Mouse (Mus musculus): ENCODE results near the gene Trpm8. TPM values are rescaled to one million over a fixed set of nuclear protein-coding genes. Genes with fewer than 3 reads are reported as not detected.

Trpm8 gene
- polyA plus RNA-seq, 1 experiment from 2014 or later = not detected

DNA sequence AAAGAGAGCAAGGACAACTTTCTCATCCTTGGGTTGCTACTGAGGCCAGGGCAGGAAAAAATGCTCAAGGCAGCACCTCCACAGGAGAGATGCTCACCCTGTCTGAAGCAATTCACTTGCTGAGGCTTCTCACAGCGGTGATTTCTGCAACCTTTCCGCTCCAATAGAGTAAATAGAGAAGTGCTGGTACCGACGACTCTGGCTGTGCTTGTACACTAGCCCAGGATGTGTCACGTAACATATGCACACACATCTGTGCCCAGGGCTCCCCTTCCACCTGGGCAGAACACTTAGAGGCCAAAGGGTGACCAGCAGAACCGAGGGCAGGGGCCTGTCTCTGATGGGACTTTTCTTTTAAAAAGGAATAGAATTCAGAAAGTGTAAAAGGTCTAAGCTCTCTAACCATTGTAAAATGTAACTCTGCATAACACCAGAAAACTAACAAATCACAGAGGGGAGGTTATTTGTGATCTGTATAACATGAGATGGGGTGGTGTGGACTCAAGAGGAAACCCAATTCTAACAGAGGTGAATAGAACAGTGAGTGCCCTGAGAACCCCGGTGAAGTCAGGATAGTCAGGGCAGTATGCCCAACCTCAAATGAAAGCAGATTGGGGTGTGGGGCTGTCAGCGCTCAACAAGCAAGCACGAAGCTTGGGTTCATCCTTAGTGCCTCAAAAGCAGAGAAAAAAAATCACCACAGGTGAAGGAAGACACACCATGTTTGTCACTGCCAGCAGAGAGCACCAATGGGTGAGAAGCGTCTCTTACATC, 16.7 kb upstream of the Trpm8 start:
- WGBS = 83% methylated on average over 10 of the region's 10 CpGs

DNA sequence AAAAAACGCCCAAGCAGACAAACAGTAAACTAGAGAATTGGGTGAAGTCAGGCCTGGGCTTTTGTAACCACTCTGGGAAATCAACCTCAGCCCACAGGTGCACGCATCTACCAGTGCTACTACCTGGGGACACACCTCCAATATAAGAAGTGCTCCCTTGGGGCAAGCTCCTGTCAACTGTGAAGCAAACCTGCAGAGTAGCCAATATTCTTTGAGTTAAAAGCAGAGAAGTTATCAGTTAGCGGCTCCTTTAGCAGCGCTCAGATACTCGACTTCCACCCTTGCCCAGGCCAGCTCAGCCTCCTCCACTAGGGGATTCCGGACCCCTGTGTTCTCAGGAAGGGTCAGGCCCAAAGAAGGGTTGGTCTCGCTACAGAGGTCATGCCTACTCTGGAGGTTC, 15.8 kb upstream of the Trpm8 start:
- H3K27ac ChIP-seq = no peak overlapping the region
- H3K36me3 ChIP-seq = peaks cover 75% of the 10 kb centered on the region
- WGBS = 89% methylated on average over 7 of the region's 7 CpGs
- H3K27me3 ChIP-seq (replicated peaks) = no peaks in the 10 kb centered on the region
- H3K9me3 ChIP-seq = peaks cover 60% of the 10 kb centered on the region
- ATAC-seq (ENCODE audit: low FRiP score, low read depth) = no peak
- no peak overlapping the region for H3K9ac ChIP-seq
- 0 out of 2 replicates have a peak, but pooled peaks cover 4% of the 10 kb centered on the region for H3K4me1 ChIP-seq
- no peak overlapping the region for H3K4me3 ChIP-seq
- H3K4me2 ChIP-seq (replicated peaks) = no peak overlapping the region

More for the DNA sequence above, 16.7 kb upstream of the Trpm8 start:
- Histone ChIP-seq H3K9ac (no peak overlapping the region), H3K27ac (no peak overlapping the region), H3K9me3 (peaks cover 61% of the 10 kb centered on the region), H3K27me3 (replicated peaks) (no peaks in the 10 kb centered on the region), H3K36me3 (peaks cover 66% of the 10 kb centered on the region), H3K4me1 (0 out of 2 replicates have a peak, but pooled peaks cover 4% of the 10 kb centered on the region), H3K4me3 (no peak overlapping the region), H3K4me2 (replicated peaks) (no peak overlapping the region)
- ATAC-seq (ENCODE audit: low FRiP score, low read depth) = no peak

DNA sequence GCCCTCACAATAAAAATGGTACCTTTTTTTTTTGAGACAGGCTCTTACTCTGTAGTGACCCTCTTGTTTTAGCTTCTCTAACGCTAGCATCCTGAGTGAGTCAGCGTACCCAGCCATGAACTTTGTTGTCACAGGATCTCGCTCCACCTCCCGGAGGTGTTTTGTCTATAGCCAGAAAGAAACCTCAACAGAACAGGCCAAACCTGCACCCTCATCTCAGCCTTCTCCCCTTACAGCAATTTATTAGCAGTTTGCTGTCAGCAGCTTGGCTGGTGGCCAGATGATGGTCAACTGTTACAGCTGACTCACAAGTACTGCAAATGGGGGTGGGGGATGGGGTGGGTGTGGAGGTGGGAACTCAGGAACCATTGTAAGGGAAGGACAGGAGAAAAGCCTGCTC, 15.2 kb upstream of the Trpm8 start:
- no peak overlapping the region for H3K4me2 ChIP-seq (replicated peaks)

DNA sequence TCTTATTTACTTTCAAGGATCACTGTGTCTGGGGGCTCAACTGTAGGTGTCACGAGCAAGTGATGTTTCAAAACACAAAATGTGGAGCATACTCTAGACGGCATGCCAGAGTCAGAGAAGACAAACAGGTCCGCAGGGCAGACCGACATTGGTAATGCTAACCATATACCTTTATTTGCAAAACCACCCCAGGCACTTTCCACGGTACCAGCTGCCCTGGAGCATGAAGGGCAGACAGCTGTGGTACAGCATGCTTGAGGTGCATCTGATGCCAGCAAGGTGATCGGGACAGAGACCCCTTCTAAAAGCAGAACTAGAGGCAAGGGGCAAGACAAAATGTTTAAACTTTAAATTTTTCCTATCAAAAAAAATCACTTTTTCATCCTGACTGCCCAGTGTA, 14.5 kb upstream of the Trpm8 start:
- H3K27me3 ChIP-seq (replicated peaks) = no peaks in the 10 kb centered on the region
- 0 out of 2 replicates have a peak, but pooled peaks cover 4% of the 10 kb centered on the region for H3K4me1 ChIP-seq
- H3K9ac ChIP-seq = no peak overlapping the region
- no peak overlapping the region for H3K4me3 ChIP-seq
- H3K9me3 ChIP-seq = peaks cover 50% of the 10 kb centered on the region
- 77% methylated on average over 6 of the region's 6 CpGs for WGBS
- H3K27ac ChIP-seq = no peak overlapping the region
- ATAC-seq (ENCODE audit: low FRiP score, low read depth) = no peak
- peaks cover 87% of the 10 kb centered on the region for H3K36me3 ChIP-seq
- H3K4me2 ChIP-seq (replicated peaks) = no peak overlapping the region

More for the DNA sequence above, 15.2 kb upstream of the Trpm8 start:
- Histone ChIP-seq H3K36me3 (peaks cover 80% of the 10 kb centered on the region), H3K27ac (no peak overlapping the region), H3K4me3 (no peak overlapping the region), H3K9me3 (peaks cover 57% of the 10 kb centered on the region), H3K27me3 (replicated peaks) (no peaks in the 10 kb centered on the region), H3K9ac (no peak overlapping the region), H3K4me1 (0 out of 2 replicates have a peak, but pooled peaks cover 4% of the 10 kb centered on the region)
- 87% methylated on average over 4 of the region's 4 CpGs for WGBS
- ATAC-seq (ENCODE audit: low FRiP score, low read depth) = no peak

DNA sequence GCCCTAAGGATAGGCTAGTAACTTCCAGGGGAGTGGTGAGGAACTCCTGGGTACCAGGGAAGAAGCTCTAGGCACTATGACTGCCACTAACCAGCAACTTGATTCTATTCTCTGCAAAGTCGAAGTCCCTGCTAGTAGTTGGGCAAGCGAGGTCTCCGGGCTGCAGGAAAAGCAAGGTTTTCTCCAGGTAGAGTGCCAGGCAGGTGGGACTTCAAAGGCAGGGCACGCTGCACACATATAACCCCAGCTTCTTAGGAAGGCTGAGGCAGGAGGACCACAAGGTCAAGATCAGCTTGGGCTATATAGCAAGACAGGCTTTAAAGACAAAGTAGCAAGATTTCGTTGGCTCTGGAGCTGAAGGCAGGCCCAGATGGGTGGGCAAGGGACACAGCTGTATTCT, 13.7 kb upstream of the Trpm8 start:
- ATAC-seq (ENCODE audit: low FRiP score, low read depth) = no peak

DNA sequence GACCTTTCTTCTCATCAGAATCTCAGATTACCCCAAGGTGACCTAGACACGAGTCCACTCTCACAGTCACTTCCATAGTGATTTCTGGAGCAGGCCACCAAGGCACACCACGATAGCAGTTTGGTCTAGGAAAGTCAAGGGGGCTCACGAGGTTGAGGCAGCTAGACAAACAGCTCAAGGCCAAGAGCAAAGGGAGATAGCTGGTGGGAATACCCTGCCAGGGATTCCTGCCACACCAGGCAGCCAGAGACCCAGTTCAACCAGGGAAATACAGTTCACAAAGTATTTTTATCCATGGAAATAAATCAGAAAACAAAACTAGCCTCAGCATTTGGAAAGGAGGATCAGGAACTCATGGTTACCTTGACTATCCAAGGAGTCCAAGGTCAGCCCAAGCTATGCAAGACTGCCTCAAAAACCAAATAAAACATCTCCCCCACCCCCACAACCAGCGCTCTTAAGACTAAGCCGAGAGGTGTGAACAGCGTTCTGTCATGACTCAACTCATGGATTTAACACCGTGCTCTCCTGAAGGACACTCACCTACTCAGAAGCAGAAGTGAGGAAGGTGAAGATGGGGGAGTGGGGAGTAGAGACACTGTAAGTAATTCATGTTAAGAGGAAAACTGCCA, 13.1 kb upstream of the Trpm8 start:
- Histone ChIP-seq H3K9me3 (peaks cover 42% of the 10 kb centered on the region), H3K27me3 (replicated peaks) (no peaks in the 10 kb centered on the region), H3K4me3 (no peak overlapping the region), H3K4me1 (0 out of 2 replicates have a peak, but pooled peaks cover 2% of the 10 kb centered on the region), H3K4me2 (replicated peaks) (no peak overlapping the region), H3K27ac (no peak overlapping the region), H3K36me3 (peaks cover 99% of the 10 kb centered on the region), H3K9ac (no peak overlapping the region)
- no peak for ATAC-seq (ENCODE audit: low FRiP score, low read depth)
- WGBS = 91% methylated on average over 7 of the region's 7 CpGs

More for the DNA sequence above, 13.7 kb upstream of the Trpm8 start:
- H3K27me3 ChIP-seq (replicated peaks) = no peaks in the 10 kb centered on the region
- H3K4me1 ChIP-seq = 0 out of 2 replicates have a peak, but pooled peaks cover 4% of the 10 kb centered on the region
- no peak overlapping the region for H3K9ac ChIP-seq
- peaks cover 45% of the 10 kb centered on the region for H3K9me3 ChIP-seq
- H3K4me2 ChIP-seq (replicated peaks) = no peak overlapping the region
- H3K27ac ChIP-seq = no peak overlapping the region
- H3K36me3 ChIP-seq = peaks cover 96% of the 10 kb centered on the region
- 90% methylated on average over 5 of the region's 5 CpGs for WGBS
- H3K4me3 ChIP-seq = no peak overlapping the region

DNA sequence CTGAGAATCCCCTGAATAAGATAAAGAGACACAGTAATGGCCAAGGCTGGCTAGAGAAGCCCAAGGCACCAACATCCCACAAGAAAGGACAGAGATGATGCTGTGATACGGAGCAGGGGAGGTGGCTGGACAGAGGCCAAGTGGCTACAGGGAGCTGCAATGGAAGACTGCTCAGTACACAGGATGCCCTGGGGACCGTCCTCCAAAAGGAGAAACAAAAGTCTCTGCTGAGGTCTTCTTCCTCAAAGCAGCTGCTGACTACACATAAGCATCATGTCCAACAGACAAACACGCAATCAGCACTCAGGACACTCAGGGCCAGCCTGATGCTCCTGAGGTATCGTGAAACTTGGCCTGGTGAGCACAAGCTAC, 12.6 kb upstream of the Trpm8 start:
- Histone ChIP-seq H3K27me3 (replicated peaks) (no peaks in the 10 kb centered on the region), H3K36me3 (peaks cover 99% of the 10 kb centered on the region), H3K4me3 (no peak overlapping the region), H3K27ac (no peak overlapping the region), H3K9me3 (peaks cover 37% of the 10 kb centered on the region), H3K9ac (no peak overlapping the region), H3K4me1 (no peaks in the 10 kb centered on the region), H3K4me2 (replicated peaks) (no peak overlapping the region)
- ATAC-seq (ENCODE audit: low FRiP score, low read depth) = no peak
- 80% methylated on average over 4 of the region's 4 CpGs for WGBS

DNA sequence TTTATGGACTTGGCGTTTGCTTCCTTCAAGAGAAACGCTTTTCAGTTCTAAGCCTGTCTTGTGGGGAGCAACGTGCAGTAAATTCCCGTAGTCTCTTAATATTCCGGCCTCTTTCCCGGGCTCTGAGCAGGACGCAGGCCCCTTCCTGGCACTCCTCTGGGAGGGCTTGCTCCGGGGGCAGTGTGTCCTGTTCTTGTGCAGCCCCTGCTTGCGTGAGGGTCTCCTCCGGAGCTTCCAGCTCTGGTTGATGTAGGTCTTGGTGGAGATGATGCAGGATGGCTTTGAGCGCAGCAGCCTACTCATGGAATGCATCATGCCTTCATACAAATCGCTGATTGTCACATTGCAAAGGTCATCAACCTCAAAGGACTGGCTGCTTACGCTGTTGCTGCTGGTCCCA, 11.3 kb upstream of the Trpm8 start:
- Histone ChIP-seq H3K27ac (no peak overlapping the region), H3K4me3 (no peak overlapping the region), H3K4me2 (replicated peaks) (no peak overlapping the region), H3K27me3 (replicated peaks) (no peaks in the 10 kb centered on the region), H3K4me1 (no peaks in the 10 kb centered on the region), H3K9me3 (peaks cover 34% of the 10 kb centered on the region), H3K36me3 (peaks cover 89% of the 10 kb centered on the region), H3K9ac (no peak overlapping the region)
- no peak for ATAC-seq (ENCODE audit: low FRiP score, low read depth)
- WGBS = 89% methylated on average over 13 of the region's 13 CpGs

DNA sequence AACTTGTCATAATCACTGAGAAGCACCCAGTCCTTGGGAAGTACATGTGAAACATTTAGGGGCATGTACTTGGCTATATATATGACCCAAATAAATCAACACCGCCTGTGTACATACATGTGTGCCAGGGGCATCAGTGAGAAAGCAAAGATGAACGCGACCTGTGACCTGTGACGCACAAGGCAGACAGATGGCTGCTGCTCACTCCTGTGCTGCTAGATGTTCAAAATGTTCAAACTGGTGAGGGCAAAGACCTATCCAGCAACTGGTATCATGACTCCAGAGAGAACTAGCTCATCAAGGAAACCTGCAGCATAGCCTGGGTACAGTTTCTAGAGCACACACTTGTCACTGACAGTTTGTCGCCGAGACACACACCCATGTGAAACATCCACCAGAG, 10.0 kb upstream of the Trpm8 start:
- ATAC-seq (ENCODE audit: low FRiP score, low read depth) = 0 out of 2 replicates have a peak, but pooled peaks have one; percentile 3
- no peak overlapping the region for H3K4me3 ChIP-seq
- H3K36me3 ChIP-seq = peaks cover 86% of the 10 kb centered on the region
- H3K27ac ChIP-seq = no peak overlapping the region
- 93% methylated on average over 6 of the region's 6 CpGs for WGBS
- peaks cover 29% of the 10 kb centered on the region for H3K9me3 ChIP-seq
- H3K4me2 ChIP-seq (replicated peaks) = no peak overlapping the region
- no peak overlapping the region for H3K9ac ChIP-seq
- H3K4me1 ChIP-seq = no peaks in the 10 kb centered on the region
- no peaks in the 10 kb centered on the region for H3K27me3 ChIP-seq (replicated peaks)

DNA sequence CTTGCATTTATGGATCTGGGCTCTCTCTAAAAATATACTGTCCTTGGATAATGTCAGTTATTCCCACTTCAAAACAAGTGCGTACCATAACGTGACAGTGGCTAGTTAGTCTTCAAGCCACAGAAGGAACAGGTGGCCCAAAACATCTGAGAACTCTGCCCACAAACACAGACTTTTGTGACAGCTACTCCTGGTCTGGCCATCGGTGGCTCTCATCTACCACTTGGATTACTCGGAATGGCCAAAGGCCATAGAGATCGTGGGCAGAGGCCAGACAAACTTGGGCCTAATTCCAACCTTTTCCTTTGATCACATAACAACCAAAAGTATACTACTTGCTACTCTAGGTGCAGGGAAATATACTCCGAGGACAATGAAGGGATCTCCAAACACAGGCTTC, 9.4 kb upstream of the Trpm8 start:
- peaks cover 29% of the 10 kb centered on the region for H3K9me3 ChIP-seq
- H3K4me3 ChIP-seq = no peak overlapping the region
- no peak for ATAC-seq (ENCODE audit: low FRiP score, low read depth)
- H3K4me2 ChIP-seq (replicated peaks) = no peak overlapping the region
- no peak overlapping the region for H3K27ac ChIP-seq
- H3K4me1 ChIP-seq = no peaks in the 10 kb centered on the region
- WGBS = 87% methylated on average over 6 of the region's 6 CpGs
- H3K36me3 ChIP-seq = peaks cover 85% of the 10 kb centered on the region
- H3K9ac ChIP-seq = no peak overlapping the region
- H3K27me3 ChIP-seq (replicated peaks) = no peaks in the 10 kb centered on the region

DNA sequence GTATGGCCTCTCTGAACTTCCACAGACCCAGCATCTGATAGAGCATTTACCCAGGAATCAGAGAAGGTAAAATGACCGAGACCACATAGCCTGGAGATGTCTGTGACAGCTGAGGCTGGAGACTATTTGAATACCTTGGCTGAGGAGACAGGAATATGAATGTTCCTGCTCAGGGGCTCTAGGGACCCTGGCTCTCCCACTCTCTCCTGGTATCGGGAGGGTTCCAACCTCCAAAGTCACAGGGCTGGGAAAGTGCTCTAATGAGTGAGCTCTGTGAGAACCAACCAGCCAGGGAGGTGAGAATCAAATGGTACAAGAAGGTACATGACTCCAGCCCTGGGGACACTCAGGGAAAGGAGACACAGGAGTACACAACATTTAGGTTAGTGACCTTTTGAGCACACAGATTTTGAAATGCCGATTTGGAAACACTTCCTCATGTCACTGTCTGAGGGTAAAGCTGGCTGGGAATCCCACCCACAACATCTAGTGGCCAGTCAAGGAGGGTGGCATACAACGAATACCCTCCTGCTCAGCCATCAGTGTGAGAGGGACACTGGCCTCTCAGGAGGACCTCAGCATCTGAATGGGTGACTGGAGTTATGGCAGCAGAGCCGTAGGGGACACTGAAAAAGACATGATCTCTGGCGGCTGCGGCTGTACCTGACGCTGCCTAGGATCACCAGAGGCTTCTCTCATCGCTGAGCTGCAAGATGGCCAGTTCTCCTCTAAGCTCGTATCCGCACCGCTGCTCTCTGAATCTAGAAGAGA, 7.7 kb upstream of the Trpm8 start:
- no peaks in the 10 kb centered on the region for H3K27me3 ChIP-seq (replicated peaks)
- no peaks in the 10 kb centered on the region for H3K4me1 ChIP-seq
- ATAC-seq (ENCODE audit: low FRiP score, low read depth) = no peak
- H3K4me3 ChIP-seq = no peak overlapping the region
- 89% methylated on average over 12 of the region's 12 CpGs for WGBS
- no peak overlapping the region for H3K9ac ChIP-seq
- no peak overlapping the region for H3K4me2 ChIP-seq (replicated peaks)
- peaks cover 21% of the 10 kb centered on the region for H3K9me3 ChIP-seq
- H3K27ac ChIP-seq = no peak overlapping the region
- peaks cover 84% of the 10 kb centered on the region for H3K36me3 ChIP-seq

DNA sequence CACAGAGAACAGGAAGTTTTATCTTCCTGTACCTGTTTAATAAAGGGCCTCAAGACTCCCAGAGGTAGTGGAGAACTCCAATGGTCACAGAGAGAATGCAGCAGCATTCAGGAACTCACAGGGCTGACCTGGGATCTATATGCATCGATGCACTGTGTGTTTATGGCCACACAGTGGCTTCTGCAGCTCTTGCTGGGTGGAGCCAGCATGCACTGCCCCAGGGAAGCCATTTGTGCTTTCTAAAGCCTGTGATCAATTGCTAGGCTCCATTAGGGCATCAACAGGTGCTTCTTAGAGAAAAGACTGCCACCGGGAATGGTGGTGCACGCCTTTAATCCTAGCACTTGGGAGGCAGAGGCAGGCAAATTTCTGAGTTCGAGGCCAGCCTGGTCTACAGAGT, 4.6 kb upstream of the Trpm8 start:
- WGBS = 61% methylated on average over 4 of the region's 4 CpGs
- H3K4me2 ChIP-seq (replicated peaks) = no peak overlapping the region
- no peaks in the 10 kb centered on the region for H3K27me3 ChIP-seq (replicated peaks)
- ATAC-seq (ENCODE audit: low FRiP score, low read depth) = no peak
- H3K4me3 ChIP-seq = no peak overlapping the region
- H3K27ac ChIP-seq = no peak overlapping the region
- H3K9me3 ChIP-seq = no peaks in the 10 kb centered on the region
- no peak overlapping the region for H3K9ac ChIP-seq
- peaks cover 56% of the 10 kb centered on the region for H3K36me3 ChIP-seq
- peaks cover 16% of the 10 kb centered on the region for H3K4me1 ChIP-seq

Data from neural tube, embryonic 12.5 days (tissue).